Mouse (Mus musculus) urinary bladder, postnatal 25 days (tissue): ENCODE results near the gene Olfr1000.
"Not testable (repeated sequence)": the region's sequence is repeated elsewhere in the genome, so short reads cannot be mapped to it uniquely, and the experiment has no call there.

Experiments
- DNase-seq: peaks from one replicate; pipeline ENCODE4 v3.0.0; 2022; ENCODE audit warnings: low spot score

The Olfr1000 gene

GRCm38 (mm10) chr2:85611803-85612202 is at the start of gene Olfr1000:
TSS of gene Olfr1000 (minus strand) at chr2:85611903.
- DNase-seq = no peak

- DNase-seq = no peak
Observed at GRCm38 (mm10) chr2:85650604-85651003, 38.9 kb upstream of the Olfr1000 start, which contains the start of gene Olfr1002. TSS of gene Olfr1002 (minus strand) at chr2:85650704.

- DNase-seq = not testable (repeated sequence)
Observed at GRCm38 (mm10) chr2:85588648-85589047, 23.1 kb downstream of the Olfr1000 start, which contains the start of gene Olfr998. TSS of gene Olfr998 (plus strand) at chr2:85588948.

GRCm38 (mm10) chr2:85578915-85579314 is 32.8 kb downstream of the Olfr1000 start, which contains the start of gene Olfr996:
TSS of gene Olfr996 (plus strand) at chr2:85579215.
- DNase-seq = no peak

- DNase-seq = no peak
Observed at GRCm38 (mm10) chr2:85561187-85561586, 50.5 kb downstream of the Olfr1000 start.

- DNase-seq = no peak
Observed at GRCm38 (mm10) chr2:85560226-85560625, 51.5 kb downstream of the Olfr1000 start.
